Mouse (Mus musculus): Measurements from ENCODE around the gene Wdr91. TPM values are rescaled to one million over a fixed set of nuclear protein-coding genes. Genes with fewer than 3 reads are reported as not detected.

The Wdr91 gene
- polyA plus RNA-seq, 1 experiment from 2014 or later, result 195 TPM

DNA sequence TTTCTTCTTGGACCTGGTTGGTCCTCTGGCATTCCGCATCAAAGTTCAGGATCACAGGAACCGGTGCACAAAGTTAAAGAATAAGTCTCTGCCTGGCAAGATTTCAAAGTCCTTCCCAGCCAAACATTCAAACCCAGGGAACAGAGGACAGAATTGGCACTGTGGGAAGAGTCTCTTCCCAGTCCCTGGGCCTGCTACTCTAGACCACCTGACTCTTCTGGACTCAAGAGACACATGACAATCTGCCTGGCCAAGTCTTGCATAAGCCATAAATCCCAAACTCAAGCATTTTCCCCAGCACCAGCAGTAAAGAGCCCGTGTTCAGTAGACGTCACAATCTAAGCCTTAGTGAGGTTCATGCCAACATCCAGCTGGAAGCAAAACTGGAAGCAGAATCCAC lies 4.0 kb downstream of the Wdr91 start:
- WGBS (ENCODE audit: missing documents), result 64% methylated on average over 4 of the region's 4 CpGs

DNA sequence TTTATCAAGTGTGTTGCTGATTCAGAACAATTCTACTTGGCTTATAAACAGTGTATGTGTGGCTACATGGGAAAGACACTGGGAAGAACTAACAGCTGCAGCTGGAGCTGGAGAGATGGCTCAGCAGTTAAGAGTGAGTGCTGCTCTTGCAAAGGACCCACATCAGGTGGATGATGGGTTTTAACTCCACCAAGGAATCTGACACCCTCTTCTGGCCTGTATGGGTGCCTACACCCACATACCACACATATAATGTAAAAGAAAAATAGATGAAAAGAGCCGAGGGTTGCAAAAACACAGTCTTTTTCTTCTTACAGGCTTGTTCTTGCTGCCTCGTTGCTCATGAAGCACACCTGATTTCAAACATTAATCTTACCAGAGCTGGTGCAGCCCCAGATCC lies 4.6 kb downstream of the Wdr91 start:
- Histone ChIP-seq H3K27ac (peak overlapping the region; percentile 97), H3K79me2 (ENCODE audit: inconsistent target) (peaks cover 76% of the 10 kb centered on the region), H3K36me3 (ENCODE audit: inconsistent target) (peaks cover 29% of the 10 kb centered on the region), H3K4me3 (ENCODE audit: inconsistent target) (no peak overlapping the region)
- WGBS (ENCODE audit: missing documents), result 85% methylated on average over 2 of the region's 2 CpGs

More for the DNA sequence above, 4.0 kb downstream of the Wdr91 start:
- peak overlapping the region; percentile 97 for H3K27ac ChIP-seq
- H3K79me2 ChIP-seq (ENCODE audit: inconsistent target), result peaks cover 71% of the 10 kb centered on the region
- H3K36me3 ChIP-seq (ENCODE audit: inconsistent target), result peaks cover 23% of the 10 kb centered on the region; the same call in 1 of the 2 replicates
- H3K4me3 ChIP-seq (ENCODE audit: inconsistent target), result no peak overlapping the region

DNA sequence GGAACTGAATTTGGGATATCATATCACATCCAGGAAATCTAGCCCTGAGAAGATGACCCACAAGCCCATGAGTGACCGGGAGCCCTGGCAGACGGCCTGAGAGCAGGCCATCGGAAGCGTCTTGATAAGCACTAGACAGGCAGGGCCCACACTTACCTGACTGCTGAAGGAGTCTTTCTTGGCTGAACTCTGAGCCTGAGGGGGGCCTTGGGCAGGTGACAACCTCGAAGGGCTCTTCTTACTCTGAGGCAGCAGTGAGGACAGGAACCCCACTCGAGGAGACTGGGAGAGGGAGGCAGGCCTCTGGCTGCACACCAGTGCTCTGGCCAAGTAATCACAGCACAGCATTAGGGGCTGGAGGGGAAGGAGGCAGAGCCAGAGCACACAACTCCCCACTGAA lies 6.3 kb downstream of the Wdr91 start:
- Histone ChIP-seq H3K36me3 (ENCODE audit: inconsistent target) (peaks cover 46% of the 10 kb centered on the region), H3K27ac (peak overlapping the region; percentile 22), H3K79me2 (ENCODE audit: inconsistent target) (peaks cover 84% of the 10 kb centered on the region), H3K4me3 (ENCODE audit: inconsistent target) (no peak overlapping the region)
- WGBS (ENCODE audit: missing documents), result 93% methylated on average over 6 of the region's 6 CpGs

DNA sequence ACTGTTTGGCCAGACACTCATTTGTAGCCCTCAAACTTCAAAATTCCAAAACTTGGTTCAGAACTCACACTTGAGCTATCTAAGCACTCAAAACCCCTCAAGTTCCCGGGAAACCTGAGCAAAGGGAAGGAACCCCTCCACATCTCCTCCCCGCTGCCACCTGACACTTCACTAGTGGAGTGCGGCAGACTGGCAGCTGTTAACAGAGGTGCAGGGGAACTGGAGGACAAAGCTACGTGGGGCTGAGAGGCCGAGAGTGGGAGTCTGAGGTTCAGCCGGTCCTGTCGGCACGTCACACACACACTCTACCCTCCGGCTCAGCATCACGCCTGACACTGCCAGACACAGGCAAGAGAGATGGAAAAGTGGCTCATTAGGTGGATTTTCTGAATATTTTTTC lies 6.8 kb downstream of the Wdr91 start:
- H3K79me2 ChIP-seq (ENCODE audit: inconsistent target), result peaks cover 84% of the 10 kb centered on the region
- WGBS (ENCODE audit: missing documents), result 94% methylated on average over 10 of the region's 10 CpGs
- H3K36me3 ChIP-seq (ENCODE audit: inconsistent target), result peaks cover 51% of the 10 kb centered on the region

DNA sequence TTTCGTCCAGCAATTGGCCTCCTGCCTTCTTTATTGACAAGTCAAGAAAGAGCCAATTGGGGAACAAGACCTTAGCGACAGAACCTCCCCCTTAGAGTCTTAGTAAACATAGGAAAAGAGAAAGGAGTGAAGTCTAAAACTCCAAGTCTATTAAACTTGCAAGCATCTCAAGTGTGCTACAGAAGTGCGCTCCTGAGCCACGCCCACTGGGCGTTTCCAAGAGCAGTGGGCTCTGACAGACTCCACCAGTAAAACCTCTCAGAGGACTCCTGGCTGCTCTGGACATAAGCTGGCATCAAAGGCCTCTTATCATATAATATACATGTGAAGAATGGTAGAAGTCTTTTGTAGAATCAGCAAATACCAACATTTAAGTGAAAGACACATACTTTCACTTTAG lies 7.2 kb downstream of the Wdr91 start:
- 89% methylated on average over 5 of the region's 5 CpGs for WGBS (ENCODE audit: missing documents)
- Histone ChIP-seq H3K4me3 (ENCODE audit: inconsistent target) (no peak overlapping the region), H3K36me3 (ENCODE audit: inconsistent target) (peaks cover 52% of the 10 kb centered on the region), H3K79me2 (ENCODE audit: inconsistent target) (peaks cover 84% of the 10 kb centered on the region), H3K27ac (no peak overlapping the region)

More for the DNA sequence above, 6.8 kb downstream of the Wdr91 start:
- H3K27ac ChIP-seq, result no peak overlapping the region
- no peak overlapping the region for H3K4me3 ChIP-seq (ENCODE audit: inconsistent target)

DNA sequence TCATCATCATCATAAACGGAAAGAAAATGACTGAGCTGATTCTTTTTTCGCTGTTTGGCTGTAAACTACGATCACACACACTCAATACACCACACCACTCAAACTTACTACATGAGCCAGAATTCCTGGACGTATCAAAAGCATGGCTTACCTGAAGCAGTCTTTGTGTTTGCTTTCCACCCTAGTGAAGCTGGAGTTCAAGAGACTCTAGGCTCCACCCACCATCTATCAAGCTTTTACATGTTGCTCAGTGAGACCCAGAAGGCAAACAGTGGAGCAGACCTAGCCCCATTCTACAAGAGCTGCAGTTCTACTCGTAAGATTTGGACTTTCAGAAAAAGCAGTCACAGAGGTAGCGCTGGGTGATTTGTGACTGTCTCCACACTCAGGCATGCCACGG lies 8.1 kb downstream of the Wdr91 start:
- Histone ChIP-seq H3K79me2 (ENCODE audit: inconsistent target) (peaks cover 87% of the 10 kb centered on the region), H3K27ac (0 out of 2 replicates have a peak overlapping the region, but pooled peaks have one; percentile 4), H3K36me3 (ENCODE audit: inconsistent target) (peaks cover 61% of the 10 kb centered on the region), H3K4me3 (ENCODE audit: inconsistent target) (no peak overlapping the region)
- 90% methylated on average over 7 of the region's 7 CpGs for WGBS (ENCODE audit: missing documents)

DNA sequence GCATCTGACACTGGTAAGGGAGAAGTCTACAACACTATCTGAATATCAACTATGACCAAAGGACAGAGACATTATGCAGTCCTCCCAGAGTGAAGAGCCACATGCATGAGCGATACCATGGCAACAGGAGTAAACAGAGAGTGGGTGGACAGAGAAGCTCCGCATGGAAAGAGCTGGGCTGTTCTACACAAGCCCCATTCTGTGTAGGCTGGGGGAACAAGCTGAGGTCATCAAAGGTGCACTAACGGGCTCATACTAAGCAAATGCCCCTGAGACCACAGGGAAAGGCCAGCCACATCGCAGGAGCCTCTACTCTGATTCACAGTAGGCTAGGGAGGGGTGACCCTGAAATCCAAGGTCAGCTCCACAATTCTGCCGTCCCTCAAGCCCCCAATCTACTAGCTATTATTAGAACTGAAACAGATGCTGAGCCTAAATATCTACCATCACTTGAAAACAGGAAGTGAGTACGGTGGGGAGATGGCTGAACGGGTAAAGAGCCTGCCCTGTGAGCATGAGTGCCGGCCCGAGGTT lies 8.7 kb downstream of the Wdr91 start:
- no peak overlapping the region for H3K4me3 ChIP-seq (ENCODE audit: inconsistent target)
- peaks cover 67% of the 10 kb centered on the region for H3K36me3 ChIP-seq (ENCODE audit: inconsistent target)
- H3K79me2 ChIP-seq (ENCODE audit: inconsistent target), result peaks cover 93% of the 10 kb centered on the region
- no peak overlapping the region for H3K27ac ChIP-seq
- 44% methylated on average over 7 of the region's 9 CpGs for WGBS (ENCODE audit: missing documents)

DNA sequence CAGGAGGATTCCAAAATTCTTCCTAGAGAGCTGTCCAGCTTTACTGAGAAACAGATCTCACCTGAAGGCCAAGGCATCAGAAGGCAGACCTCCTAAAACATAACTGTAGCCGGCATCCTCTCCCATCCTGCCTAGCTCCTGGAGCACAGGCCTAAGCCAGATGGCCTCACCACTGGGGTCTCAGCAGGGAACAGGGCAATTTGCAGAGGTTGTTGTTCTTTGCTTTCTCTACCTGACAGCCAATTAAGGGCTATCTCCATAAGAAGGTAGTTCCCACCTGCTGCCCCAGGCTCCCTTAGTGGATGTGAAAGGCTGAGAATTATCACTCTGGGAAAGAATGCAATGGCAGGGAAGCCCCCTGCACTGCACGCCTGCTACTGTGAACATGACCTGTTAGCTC lies 9.7 kb downstream of the Wdr91 start:
- WGBS (ENCODE audit: missing documents), result 100% methylated on average over 2 of the region's 2 CpGs
- Histone ChIP-seq H3K4me3 (ENCODE audit: inconsistent target) (no peak overlapping the region), H3K79me2 (ENCODE audit: inconsistent target) (peaks cover 100% of the 10 kb centered on the region), H3K27ac (no peak overlapping the region), H3K36me3 (ENCODE audit: inconsistent target) (peaks cover 77% of the 10 kb centered on the region)

DNA sequence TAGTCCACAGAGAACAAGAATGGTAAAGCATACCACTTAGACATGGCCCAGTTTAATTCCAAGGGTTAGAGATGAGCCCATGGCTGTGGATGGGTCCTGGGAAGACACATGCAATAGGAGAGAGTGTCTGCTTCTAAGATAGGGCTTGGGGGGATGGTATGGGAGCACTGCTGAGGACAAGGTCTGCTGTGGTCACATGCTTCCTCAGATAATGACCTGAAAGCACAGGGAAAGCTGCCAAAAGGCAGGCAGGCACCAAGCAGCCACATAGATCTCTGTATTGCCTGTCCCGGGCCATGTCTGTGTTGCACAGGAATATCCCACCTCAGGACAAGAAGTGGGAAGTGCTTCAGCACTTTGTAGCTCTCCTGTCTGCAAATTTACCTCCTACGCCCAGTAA lies 11.5 kb downstream of the Wdr91 start:
- H3K27ac ChIP-seq, result no peak overlapping the region
- 94% methylated on average over 2 of the region's 2 CpGs for WGBS (ENCODE audit: missing documents)
- no peak overlapping the region for H3K4me3 ChIP-seq (ENCODE audit: inconsistent target)
- peaks cover 100% of the 10 kb centered on the region for H3K79me2 ChIP-seq (ENCODE audit: inconsistent target)
- H3K36me3 ChIP-seq (ENCODE audit: inconsistent target), result peaks cover 84% of the 10 kb centered on the region

DNA sequence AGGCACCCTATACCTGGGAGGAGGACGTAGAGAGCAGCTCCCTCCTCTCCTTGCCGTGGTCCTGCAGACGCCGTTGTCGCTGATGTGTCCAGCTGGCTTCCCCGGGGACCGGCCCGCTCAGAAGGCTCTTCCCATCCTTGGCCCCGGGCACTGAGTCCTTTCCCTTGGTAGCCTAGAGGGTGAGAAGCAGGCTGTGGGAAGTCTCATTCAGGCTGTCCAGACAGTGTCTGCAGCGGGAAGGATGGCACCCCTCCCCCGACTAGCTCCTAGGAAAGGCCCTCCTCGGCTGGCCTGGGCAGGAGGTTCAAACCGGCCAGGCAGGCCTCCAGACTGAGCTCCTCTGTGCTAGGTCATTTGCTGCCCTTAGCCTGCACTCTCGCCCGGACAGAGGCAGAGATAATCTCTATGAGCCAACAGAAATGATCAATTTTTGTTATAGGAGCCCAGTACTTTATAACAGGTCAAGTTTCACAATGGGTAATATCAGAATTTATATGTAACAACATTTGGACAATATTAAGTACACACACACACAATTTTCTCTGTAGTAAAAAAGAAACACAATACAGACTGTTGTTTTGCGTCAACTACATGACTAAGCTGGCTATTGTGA lies 14.4 kb downstream of the Wdr91 start:
- 94% methylated on average over 15 of the region's 16 CpGs for whole genome bisulfite sequencing (ENCODE audit: missing documents)
- peaks cover 100% of the 10 kb centered on the region for H3K79me2 ChIP-seq (ENCODE audit: inconsistent target)
- no peak overlapping the region for H3K4me3 ChIP-seq (ENCODE audit: inconsistent target)
- H3K36me3 ChIP-seq (ENCODE audit: inconsistent target), result peaks cover 86% of the 10 kb centered on the region
- no peak overlapping the region for H3K27ac ChIP-seq

DNA sequence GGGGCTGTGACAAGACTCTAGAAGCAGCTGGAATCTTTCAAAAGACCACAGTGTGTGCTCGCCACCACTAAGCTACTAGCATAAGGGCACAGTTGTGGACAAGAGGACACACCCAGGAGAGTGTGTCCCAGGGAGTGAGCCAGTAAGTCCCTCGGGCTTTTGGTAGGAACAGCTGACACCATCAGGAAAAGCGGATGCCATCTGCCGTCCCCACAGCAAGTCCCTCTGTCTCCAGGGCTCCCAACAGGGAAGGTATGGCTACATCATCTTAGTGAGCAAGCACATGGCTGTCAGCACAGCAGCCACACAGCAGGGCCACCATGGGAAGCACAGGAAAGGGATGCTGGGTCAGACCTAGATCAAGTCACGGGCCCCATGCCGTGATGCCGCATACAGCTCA lies 15.1 kb downstream of the Wdr91 start:
- peaks cover 100% of the 10 kb centered on the region for H3K79me2 ChIP-seq (ENCODE audit: inconsistent target)
- H3K36me3 ChIP-seq (ENCODE audit: inconsistent target), result peaks cover 86% of the 10 kb centered on the region
- H3K4me3 ChIP-seq (ENCODE audit: inconsistent target), result no peak overlapping the region
- H3K27ac ChIP-seq, result no peak overlapping the region
- WGBS (ENCODE audit: missing documents), result over 99% methylated on average over 7 of the region's 7 CpGs

DNA sequence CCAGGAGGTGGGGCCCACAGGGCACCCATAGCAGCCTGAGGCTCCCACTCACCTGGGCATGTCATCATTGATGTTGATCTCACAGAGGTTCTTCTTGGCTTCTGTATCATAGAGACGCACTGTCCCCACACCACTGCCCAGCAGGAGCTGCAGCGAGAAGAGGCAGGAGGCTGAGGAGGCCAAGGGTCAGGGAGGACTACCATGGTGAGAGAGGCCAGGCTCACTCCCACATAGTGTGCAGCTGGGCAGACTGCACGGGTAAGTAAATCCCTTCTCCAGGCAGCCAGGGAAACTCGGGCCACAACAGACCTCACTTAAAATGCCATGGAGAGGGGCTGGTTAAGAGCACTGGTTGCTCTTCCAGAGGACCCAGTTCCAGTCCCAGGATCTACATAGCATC lies 21.5 kb downstream of the Wdr91 start:
- Histone ChIP-seq H3K4me3 (ENCODE audit: inconsistent target) (no peak overlapping the region), H3K36me3 (ENCODE audit: inconsistent target) (peaks cover 89% of the 10 kb centered on the region), H3K79me2 (ENCODE audit: inconsistent target) (peaks cover 99% of the 10 kb centered on the region), H3K27ac (no peak overlapping the region)
- 87% methylated on average over 4 of the region's 4 CpGs for whole genome bisulfite sequencing (ENCODE audit: missing documents)

DNA sequence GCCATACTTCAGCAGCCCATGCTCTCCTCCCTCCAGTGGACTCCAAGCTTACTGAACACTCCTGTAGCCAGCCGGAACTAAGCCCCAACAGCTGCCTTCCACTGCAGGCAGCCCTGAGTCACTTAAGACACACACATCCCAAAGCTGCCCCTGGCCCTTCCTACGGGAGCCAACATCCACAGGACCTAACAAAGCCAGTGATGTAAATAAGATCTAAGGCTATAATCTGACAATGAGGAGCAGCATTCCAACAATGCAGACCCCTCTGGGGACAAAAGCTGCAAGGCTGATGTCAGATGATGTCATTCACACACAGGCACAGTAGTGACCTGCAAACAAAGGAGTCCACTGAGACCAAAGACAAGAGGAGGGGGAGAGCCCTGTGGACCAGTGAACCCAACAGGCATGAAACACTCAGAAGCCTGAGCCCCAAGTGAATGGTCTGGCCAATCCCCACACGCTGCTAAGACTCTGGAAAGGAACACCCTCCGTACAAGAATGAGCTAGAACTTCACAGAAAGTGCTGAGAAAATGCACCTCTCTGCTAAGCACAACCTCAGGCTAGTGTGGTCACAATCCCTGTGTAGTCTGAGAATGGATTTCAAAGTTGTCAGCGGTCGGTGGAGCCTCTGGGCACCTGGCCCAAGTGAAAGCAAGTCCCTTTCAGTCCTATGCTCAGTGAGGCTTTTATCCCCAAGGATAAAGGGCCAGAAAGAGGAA lies 23.4 kb downstream of the Wdr91 start:
- Histone ChIP-seq H3K27ac (no peak overlapping the region), H3K36me3 (ENCODE audit: inconsistent target) (peaks cover 95% of the 10 kb centered on the region), H3K79me2 (ENCODE audit: inconsistent target) (peaks cover 98% of the 10 kb centered on the region), H3K4me3 (ENCODE audit: inconsistent target) (no peak overlapping the region)
- 94% methylated on average over 6 of the region's 6 CpGs for WGBS (ENCODE audit: missing documents)

DNA sequence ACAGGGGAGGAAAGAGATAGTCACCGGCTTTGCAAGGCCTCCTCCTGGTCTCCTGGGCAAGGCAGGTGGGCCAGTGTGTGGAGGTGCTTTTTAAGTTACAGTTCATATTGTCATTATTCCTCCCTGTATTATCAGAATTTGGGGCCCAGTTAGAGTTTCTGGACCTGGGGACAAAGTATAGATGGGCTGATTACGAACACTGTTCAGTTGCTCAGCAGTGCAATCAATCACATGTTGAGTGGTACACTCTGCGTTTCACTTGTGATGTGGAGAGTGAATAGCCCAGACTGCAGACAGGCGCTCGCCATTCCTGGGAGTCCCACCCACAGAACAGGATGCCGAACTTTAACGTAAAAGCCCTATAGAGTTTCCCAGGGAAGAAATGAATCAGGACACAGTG lies 26.0 kb downstream of the Wdr91 start:
- H3K4me3 ChIP-seq (ENCODE audit: inconsistent target), result no peak overlapping the region
- no peak overlapping the region for H3K27ac ChIP-seq
- WGBS (ENCODE audit: missing documents), result 91% methylated on average over 7 of the region's 7 CpGs
- H3K36me3 ChIP-seq (ENCODE audit: inconsistent target), result peaks cover 92% of the 10 kb centered on the region
- peaks cover 78% of the 10 kb centered on the region; the same call in 1 of the 2 replicates for H3K79me2 ChIP-seq (ENCODE audit: inconsistent target)

DNA sequence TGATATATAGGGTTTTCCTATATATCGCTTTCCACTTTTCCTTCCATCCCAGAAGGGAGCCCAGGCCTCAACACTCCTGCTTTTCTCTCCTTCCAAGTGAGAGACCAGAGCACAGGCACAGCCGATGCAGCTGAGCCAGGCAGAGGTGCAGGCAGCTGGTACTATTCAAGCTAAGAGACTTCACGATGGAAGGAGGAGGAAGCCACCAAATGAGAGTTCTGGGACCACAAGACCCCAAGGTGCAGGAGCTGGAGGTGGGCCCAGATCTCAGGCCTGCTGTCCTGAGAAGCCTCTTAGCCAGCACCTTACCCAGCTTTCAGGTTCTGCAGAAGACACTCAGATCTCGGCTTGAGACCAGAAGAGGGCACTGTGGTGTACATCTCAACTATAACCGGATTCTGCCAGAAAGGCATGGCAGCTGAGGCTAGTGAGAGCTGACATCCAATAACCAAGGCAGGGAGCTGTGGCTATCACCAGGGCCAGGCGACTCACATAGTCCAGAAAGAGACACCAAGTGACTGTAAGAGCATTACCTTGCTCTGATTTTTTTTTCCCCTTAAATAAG lies 30.7 kb downstream of the Wdr91 start:
- Histone ChIP-seq H3K4me3 (ENCODE audit: inconsistent target) (no peak overlapping the region), H3K27ac (peak overlapping the region; percentile 68), H3K79me2 (ENCODE audit: inconsistent target) (peaks cover 32% of the 10 kb centered on the region; the same call in 1 of the 2 replicates), H3K36me3 (ENCODE audit: inconsistent target) (peaks cover 47% of the 10 kb centered on the region)
- 62% methylated on average over 6 of the region's 6 CpGs for WGBS (ENCODE audit: missing documents)
